Mouse (Mus musculus): ENCODE measurements around the gene Fbxo21. TPM values are rescaled to one million over a fixed set of nuclear protein-coding genes. Genes with fewer than 3 reads are reported as not detected.
A peak's percentile ranks its signal among the peaks of the same experiment; 100 is the strongest.

Gene Fbxo21
- polyA plus RNA-seq, 1 experiment from 2014 or later: 141 TPM

DNA sequence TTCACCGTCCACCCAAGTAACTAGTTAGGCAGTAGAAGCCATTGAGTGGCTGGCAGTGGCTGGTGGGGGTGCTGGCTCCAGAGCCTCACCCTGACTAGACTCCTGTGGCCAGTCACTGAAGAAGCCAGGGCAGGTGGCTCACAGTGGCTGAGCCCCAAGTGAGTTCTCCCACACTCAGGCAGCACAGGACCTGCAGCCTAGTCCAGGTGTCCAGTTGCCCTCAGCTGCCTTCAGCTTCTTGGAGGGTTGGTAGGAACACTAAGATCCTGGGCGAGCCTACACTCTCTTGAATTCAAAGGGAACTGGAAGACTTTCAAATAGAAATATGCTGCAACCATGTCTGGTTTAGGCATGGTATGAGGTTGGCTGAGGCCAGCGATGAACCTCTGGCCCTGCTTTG lies 11.4 kb downstream of the Fbxo21 start:
- no peak overlapping the region for H3K9ac ChIP-seq
- peaks cover 98% of the 10 kb centered on the region for H3K36me3 ChIP-seq
- H3K9me3 ChIP-seq: no peaks in the 10 kb centered on the region
- H3K27me3 ChIP-seq: no peaks in the 10 kb centered on the region
- no peak overlapping the region for H3K27ac ChIP-seq
- 91% methylated on average over 3 of the region's 3 CpGs for WGBS
- H3K4me2 ChIP-seq: no peak overlapping the region
- peaks cover 12% of the 10 kb centered on the region for H3K4me1 ChIP-seq (replicated peaks)
- no peak for ATAC-seq (ENCODE audit: low FRiP score)
- H3K4me3 ChIP-seq: no peak overlapping the region

DNA sequence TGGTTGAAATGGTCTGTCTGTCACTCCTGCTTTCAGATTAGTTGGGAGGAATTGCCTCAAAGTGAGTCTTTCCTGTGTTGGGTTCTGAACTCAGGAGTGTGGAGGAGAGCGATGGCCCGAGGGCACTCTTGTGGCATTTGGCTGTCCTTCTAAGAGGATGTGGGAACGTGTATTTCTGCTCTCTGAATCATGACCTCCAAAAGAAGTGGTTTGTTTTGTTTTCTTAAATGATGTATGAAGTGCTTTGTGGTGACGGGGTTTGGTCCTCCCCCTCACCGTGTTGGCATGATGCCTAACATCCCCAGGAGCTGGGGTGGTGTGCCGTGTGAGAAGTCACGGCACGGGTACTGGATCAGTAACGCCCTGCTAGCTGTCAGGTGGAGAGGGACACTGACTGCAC lies 11.8 kb downstream of the Fbxo21 start:
- WGBS: 85% methylated on average over 9 of the region's 9 CpGs
- Histone ChIP-seq H3K9ac (no peak overlapping the region), H3K27ac (no peak overlapping the region), H3K4me1 (replicated peaks) (peaks cover 8% of the 10 kb centered on the region), H3K27me3 (no peaks in the 10 kb centered on the region), H3K4me2 (no peak overlapping the region), H3K36me3 (peaks cover 96% of the 10 kb centered on the region), H3K4me3 (no peak overlapping the region), H3K9me3 (no peaks in the 10 kb centered on the region)
- ATAC-seq (ENCODE audit: low FRiP score): no peak

DNA sequence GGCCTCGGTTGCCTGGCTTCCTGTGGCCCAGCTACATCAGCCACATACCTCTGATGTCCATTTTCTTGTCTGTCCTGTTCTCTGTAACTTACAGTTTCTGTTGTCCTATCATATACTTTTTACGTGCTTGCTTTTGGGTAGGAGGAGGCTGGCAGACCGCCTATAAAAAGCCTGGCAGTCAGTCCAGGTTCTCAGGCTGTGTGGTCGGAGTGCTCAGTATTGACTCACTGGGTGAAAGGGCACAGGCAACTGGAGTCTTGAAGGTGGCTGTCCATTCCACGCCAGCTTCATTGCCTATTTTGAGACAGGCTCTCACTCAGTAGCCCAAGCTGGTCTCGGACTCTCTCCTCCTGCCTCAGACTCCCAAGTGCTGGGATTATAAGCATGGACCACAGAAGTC lies 13.2 kb downstream of the Fbxo21 start:
- Histone ChIP-seq H3K36me3 (peaks cover 96% of the 10 kb centered on the region), H3K27me3 (no peaks in the 10 kb centered on the region), H3K27ac (no peak overlapping the region), H3K9me3 (no peaks in the 10 kb centered on the region), H3K4me3 (no peak overlapping the region), H3K4me1 (replicated peaks) (no peaks in the 10 kb centered on the region; the same call in 1 of the 2 replicates), H3K9ac (no peak overlapping the region), H3K4me2 (no peak overlapping the region)
- 92% methylated on average over 6 of the region's 6 CpGs for WGBS
- ATAC-seq (ENCODE audit: low FRiP score): no peak

DNA sequence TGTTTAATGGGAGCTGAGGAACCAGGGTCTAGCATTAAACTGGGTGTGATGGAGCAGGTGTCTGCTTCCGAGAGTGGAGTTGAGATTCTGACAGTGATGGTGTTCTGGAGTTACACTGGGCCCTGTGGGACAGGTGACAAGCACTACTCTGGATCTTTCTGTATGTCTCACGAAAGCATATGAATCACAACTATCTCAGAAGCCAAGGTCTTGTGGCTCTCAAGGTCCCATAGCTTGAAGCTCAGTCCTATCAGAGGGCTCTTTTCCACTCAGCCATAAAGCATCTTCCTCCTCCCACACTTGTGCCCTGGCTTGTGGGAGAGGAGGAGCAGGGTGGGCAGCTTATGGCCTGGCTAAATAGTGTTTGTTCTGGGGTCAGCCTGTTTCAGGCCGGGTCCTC lies 14.4 kb downstream of the Fbxo21 start:
- no peak for ATAC-seq (ENCODE audit: low FRiP score)
- Histone ChIP-seq H3K4me2 (no peak overlapping the region), H3K4me3 (no peak overlapping the region), H3K27ac (no peak overlapping the region), H3K9me3 (no peaks in the 10 kb centered on the region), H3K36me3 (peaks cover 98% of the 10 kb centered on the region), H3K9ac (no peak overlapping the region), H3K27me3 (no peaks in the 10 kb centered on the region), H3K4me1 (replicated peaks) (no peaks in the 10 kb centered on the region; the same call in 1 of the 2 replicates)
- WGBS: 96% methylated on average over 3 of the region's 3 CpGs

DNA sequence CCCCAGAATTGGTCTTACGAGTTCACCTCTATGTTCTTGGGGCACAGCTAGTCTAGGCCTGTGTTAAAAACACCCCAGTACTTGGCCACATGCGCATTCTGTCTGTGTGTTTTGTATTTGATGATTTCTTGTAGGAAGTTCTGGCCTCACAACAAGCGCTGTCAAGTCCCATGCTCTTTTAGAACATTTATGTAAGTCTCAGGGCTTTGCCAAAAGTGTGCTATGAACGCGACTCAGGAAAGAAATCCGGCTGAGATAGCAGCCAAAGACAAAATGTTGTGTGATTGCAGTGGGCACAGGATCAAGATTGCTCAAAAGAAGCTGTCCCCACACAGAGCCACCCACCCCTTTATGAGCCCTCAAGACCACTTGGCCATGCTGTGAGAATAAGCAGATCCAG lies 17.0 kb downstream of the Fbxo21 start:
- no peak overlapping the region for H3K9ac ChIP-seq
- H3K9me3 ChIP-seq: no peaks in the 10 kb centered on the region
- 97% methylated on average over 6 of the region's 6 CpGs for WGBS
- peaks cover 98% of the 10 kb centered on the region for H3K36me3 ChIP-seq
- no peaks in the 10 kb centered on the region for H3K27me3 ChIP-seq
- no peak overlapping the region for H3K27ac ChIP-seq
- no peak overlapping the region for H3K4me3 ChIP-seq
- no peak for ATAC-seq (ENCODE audit: low FRiP score)
- H3K4me1 ChIP-seq (replicated peaks): no peaks in the 10 kb centered on the region
- no peak overlapping the region for H3K4me2 ChIP-seq

DNA sequence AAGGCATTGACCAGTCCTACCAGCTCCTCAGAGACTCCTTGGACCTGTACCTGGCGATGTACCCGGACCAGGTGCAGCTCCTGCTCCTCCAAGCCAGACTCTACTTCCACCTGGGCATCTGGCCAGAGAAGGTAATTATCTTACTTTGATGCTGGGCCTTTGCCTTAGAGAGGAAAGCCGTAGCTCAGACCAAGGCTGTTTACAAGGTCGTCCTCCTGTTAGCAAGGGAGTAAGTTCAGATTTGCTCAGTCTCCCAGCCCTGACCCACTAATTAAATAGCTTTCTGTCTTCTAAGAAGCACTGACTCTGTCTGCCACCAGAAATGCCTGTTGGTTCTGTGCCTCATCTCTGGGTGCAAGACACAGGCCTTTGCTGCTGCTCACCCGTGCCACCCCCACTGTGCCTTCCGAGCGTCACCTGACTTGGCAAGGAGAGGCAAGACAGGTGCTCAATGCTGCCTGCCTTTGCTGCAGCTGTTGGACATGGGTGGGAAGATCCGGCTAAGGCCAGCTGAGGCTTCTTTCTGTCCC lies 18.9 kb downstream of the Fbxo21 start:
- no peak for ATAC-seq (ENCODE audit: low FRiP score)
- Histone ChIP-seq H3K9ac (no peak overlapping the region), H3K4me1 (replicated peaks) (no peaks in the 10 kb centered on the region), H3K9me3 (no peaks in the 10 kb centered on the region), H3K27me3 (no peaks in the 10 kb centered on the region), H3K27ac (no peak overlapping the region), H3K36me3 (peaks cover 98% of the 10 kb centered on the region), H3K4me2 (no peak overlapping the region), H3K4me3 (no peak overlapping the region)
- WGBS: 88% methylated on average over 8 of the region's 8 CpGs

DNA sequence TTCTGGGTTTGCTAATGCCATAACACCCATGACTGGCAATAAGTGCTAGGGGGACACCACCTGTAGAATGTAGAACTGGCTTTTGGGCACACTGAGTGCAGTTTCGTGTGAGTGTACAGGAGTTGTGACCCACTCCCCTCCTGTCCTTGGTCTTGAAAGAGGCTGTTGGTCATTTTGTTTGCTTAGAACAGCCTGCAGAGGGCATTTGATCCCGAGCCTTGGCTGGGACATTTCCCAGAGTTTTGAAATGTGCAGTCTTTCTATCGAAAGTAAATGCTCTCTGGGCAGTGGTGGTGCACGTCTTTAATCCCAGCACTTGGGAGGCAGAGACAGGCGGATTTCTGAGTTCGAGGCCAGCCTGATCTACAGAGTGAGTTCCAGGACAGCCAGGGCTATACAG lies 19.4 kb downstream of the Fbxo21 start:
- H3K36me3 ChIP-seq: peaks cover 98% of the 10 kb centered on the region

DNA sequence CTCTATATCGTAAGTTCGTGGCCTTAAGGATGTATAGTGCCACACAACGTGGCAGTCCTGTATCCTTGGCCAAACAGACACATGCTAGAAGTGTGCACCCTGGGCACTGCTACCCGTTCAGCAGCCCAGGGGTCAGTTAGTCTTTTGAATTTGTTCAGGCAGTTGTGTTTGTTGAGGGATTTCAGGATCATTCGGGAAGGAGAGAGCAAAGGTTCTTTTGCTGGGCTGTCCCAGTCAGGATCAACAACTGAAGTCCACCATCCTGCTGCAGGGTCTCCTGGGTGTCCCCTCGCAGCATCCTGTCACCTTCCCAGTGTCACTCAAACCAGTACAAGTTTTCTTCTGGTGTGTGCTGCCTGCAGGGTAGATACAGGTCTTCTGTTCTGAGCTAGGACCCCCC lies 20.1 kb downstream of the Fbxo21 start:
- ATAC-seq (ENCODE audit: low FRiP score): no peak
- H3K4me3 ChIP-seq: no peak overlapping the region
- H3K27me3 ChIP-seq: no peaks in the 10 kb centered on the region
- no peak overlapping the region for H3K4me2 ChIP-seq
- 89% methylated on average over 6 of the region's 6 CpGs for WGBS
- H3K9ac ChIP-seq: no peak overlapping the region
- H3K27ac ChIP-seq: no peak overlapping the region
- H3K36me3 ChIP-seq: peaks cover 98% of the 10 kb centered on the region
- no peaks in the 10 kb centered on the region for H3K4me1 ChIP-seq (replicated peaks)
- no peaks in the 10 kb centered on the region for H3K9me3 ChIP-seq

More for the DNA sequence above, 19.4 kb downstream of the Fbxo21 start:
- H3K4me1 ChIP-seq (replicated peaks): no peaks in the 10 kb centered on the region
- H3K27me3 ChIP-seq: no peaks in the 10 kb centered on the region
- H3K9me3 ChIP-seq: no peaks in the 10 kb centered on the region
- H3K4me2 ChIP-seq: no peak overlapping the region
- no peak overlapping the region for H3K4me3 ChIP-seq
- no peak for ATAC-seq (ENCODE audit: low FRiP score)
- H3K27ac ChIP-seq: no peak overlapping the region
- H3K9ac ChIP-seq: no peak overlapping the region
- WGBS: 89% methylated on average over 6 of the region's 6 CpGs

DNA sequence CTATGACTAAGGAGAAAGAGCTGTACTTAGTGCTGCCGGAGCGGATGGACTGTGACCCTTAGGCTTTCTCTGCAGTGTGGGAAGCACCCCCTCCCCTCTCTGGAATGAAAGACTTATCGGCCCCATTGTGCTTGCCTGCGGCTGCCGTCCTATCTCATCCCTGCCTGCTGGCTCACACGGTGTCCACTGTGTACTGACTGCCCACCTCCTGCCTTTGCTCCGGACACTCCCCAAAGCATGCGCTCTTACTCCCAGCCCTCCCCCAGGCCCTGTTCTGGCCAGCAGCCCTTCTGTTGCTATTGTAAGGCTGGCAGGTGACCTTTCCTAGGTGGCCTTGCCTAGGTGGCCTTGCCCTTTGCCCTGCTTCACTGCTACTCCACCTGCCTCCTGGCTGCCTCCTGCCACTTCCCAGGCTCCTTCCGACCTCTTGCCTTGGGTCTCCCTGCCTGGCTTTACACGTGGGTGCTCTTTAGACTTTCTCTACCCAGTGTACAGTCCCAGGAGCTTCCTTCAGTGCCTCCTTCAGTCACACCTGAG lies 21.0 kb downstream of the Fbxo21 start:
- no peak overlapping the region for H3K4me2 ChIP-seq
- H3K36me3 ChIP-seq: peaks cover 98% of the 10 kb centered on the region
- WGBS: 59% methylated on average over 10 of the region's 10 CpGs
- H3K27ac ChIP-seq: no peak overlapping the region
- H3K9me3 ChIP-seq: no peaks in the 10 kb centered on the region
- no peak overlapping the region for H3K4me3 ChIP-seq
- H3K27me3 ChIP-seq: no peaks in the 10 kb centered on the region
- no peaks in the 10 kb centered on the region for H3K4me1 ChIP-seq (replicated peaks)
- ATAC-seq (ENCODE audit: low FRiP score): no peak
- no peak overlapping the region for H3K9ac ChIP-seq

DNA sequence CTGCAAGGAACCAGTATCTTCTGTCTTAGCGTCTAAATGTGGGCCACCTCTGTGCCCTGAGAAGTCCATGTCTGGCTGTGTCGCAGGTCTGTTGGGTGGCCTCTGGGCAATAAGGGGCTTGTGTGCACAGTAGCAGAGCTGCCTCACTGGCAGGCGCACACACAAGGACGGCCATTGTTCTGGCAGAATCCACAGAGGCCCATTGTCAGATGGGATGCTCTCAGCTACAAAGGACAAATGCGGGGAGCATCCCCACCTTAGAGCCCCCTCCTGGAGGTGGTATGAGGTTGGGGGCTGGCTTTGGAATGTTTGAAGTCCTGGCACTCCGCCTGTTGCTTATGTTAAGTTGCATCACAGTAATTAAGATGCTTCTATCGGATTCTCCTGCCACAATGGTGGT lies 22.5 kb downstream of the Fbxo21 start:
- ATAC-seq (ENCODE audit: low FRiP score): no peak
- Histone ChIP-seq H3K9ac (0 out of 2 replicates have a peak overlapping the region, but pooled peaks have one; percentile 8), H3K4me2 (no peak overlapping the region), H3K36me3 (peaks cover 99% of the 10 kb centered on the region), H3K27me3 (no peaks in the 10 kb centered on the region), H3K4me1 (replicated peaks) (no peaks in the 10 kb centered on the region), H3K4me3 (no peak overlapping the region), H3K27ac (no peak overlapping the region), H3K9me3 (no peaks in the 10 kb centered on the region)
- 73% methylated on average over 7 of the region's 7 CpGs for WGBS

DNA sequence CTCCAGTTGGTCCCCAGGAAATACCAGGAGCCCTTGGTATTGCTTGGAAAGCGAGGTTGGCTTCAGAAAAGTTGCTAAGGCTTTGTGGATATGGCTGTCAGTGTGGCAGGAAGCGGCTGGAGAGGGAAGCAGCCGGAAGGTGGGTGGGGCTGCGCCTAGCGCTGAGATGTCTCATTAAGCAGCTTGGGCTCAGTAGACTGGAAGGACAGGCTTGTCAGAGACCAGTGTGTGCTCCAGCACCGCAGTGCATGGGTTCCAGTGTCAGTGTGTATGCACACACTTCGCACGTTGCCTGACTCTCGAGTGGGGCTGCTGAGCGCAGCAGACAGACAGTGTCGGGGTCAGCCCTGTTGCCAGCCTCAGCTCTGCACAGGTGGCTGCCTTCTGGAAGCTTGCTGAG lies 23.1 kb downstream of the Fbxo21 start:
- WGBS: 82% methylated on average over 11 of the region's 11 CpGs
- no peak overlapping the region for H3K4me3 ChIP-seq
- H3K27ac ChIP-seq: no peak overlapping the region
- H3K9me3 ChIP-seq: no peaks in the 10 kb centered on the region
- no peak overlapping the region for H3K4me2 ChIP-seq
- ATAC-seq (ENCODE audit: low FRiP score): no peak
- H3K4me1 ChIP-seq (replicated peaks): no peaks in the 10 kb centered on the region
- H3K9ac ChIP-seq: no peak overlapping the region
- H3K36me3 ChIP-seq: peaks cover 99% of the 10 kb centered on the region
- H3K27me3 ChIP-seq: no peaks in the 10 kb centered on the region

DNA sequence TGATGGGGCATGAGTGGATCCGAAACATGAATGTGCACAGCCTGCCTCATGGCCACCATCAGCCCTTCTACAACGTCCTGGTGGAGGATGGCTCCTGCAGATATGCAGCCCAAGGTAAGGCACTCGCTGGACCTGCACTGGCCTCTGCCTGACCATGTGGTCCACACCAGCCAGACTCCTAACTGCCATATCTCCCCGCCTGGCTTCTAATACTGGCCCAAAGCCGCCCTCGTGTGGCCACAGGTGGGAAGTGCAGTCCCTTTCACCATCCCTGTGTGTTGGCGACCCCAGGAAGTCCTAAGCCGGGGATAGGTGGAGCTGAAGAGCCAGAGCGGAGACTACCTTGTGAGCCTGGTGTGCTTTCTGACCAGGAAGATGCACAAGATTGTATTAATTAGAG lies 25.5 kb downstream of the Fbxo21 start:
- Histone ChIP-seq H3K4me1 (replicated peaks) (no peaks in the 10 kb centered on the region), H3K4me2 (no peak overlapping the region), H3K9me3 (no peaks in the 10 kb centered on the region), H3K36me3 (peaks cover 98% of the 10 kb centered on the region), H3K9ac (no peak overlapping the region), H3K4me3 (no peak overlapping the region), H3K27ac (no peak overlapping the region), H3K27me3 (no peaks in the 10 kb centered on the region)
- ATAC-seq (ENCODE audit: low FRiP score): peak; percentile 18; the same call in 1 of the 2 replicates
- WGBS: 32% methylated on average over 9 of the region's 9 CpGs

DNA sequence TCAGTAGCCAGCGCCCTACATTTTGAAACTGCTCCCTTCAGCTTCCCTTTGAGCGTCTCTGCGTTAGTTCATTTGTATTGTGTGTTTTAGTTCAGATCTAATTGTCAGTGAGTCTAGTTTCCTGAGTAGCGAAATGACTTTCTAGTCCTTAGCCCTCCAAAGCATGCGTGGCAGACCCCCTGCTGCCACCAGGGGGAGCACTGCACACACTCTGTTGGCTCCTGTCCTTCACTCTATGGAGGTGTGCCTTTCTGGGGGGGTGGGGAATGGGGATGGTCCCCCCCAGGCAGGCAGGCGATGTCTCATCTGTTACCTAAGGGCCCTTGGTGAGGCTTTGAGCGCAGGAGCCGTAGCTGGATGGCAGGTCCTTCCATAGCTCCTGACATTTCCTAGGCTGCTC lies 28.1 kb downstream of the Fbxo21 start:
- WGBS: 80% methylated on average over 8 of the region's 8 CpGs
- Histone ChIP-seq H3K4me1 (replicated peaks) (no peaks in the 10 kb centered on the region), H3K9me3 (no peaks in the 10 kb centered on the region), H3K27ac (no peak overlapping the region), H3K27me3 (no peaks in the 10 kb centered on the region), H3K36me3 (peaks cover 98% of the 10 kb centered on the region), H3K4me2 (no peak overlapping the region), H3K4me3 (no peak overlapping the region), H3K9ac (no peak overlapping the region)
- ATAC-seq (ENCODE audit: low FRiP score): no peak
